Mouse (Mus musculus) granulocyte monocyte progenitor cell, adult 5-6 weeks (primary cell): ENCODE results near the gene 6330409D20Rik. TPM values are rescaled to one million over a fixed set of nuclear protein-coding genes. Genes with fewer than 3 reads are reported as not detected.
A peak's percentile ranks its signal among the peaks of the same experiment; 100 is the strongest.

ENCODE experiments used
- ATAC-seq: replicated peaks from 2 replicates; pipeline ENCODE4 v1.8.0; 2016; ENCODE audit warnings: mild to moderate bottlenecking, moderate TSS enrichment, inconsistent platforms; ENCODE audit not compliant: poor library complexity, severe bottlenecking
- total RNA-seq, 2 experiments: library from RNA; stranded (forward) in 1 of 2; stranded (reverse) in 1 of 2; fragments of 200-712, 200-1000 nt in 1 of 2; fragments of >200 nt in 1 of 2; fragmentation: Nextera tagmentation in 1 of 2; gene quantifications; 2 replicates each; pipeline ENCODE4 v1.2.3; 2014 to 2017

6330409D20Rik gene
- total RNA-seq, 2 experiments from 2014 or later = not detected

- ATAC-seq = peak; percentile 99
Measured at GRCm38 (mm10) chr2:32727435-32727834, 13.4 kb downstream of the 6330409D20Rik start.

GRCm38 (mm10) chr2:32724832-32725790 lies 15.7 kb downstream of the 6330409D20Rik start:
- ATAC-seq = no peak

- no peak for ATAC-seq
Measured at GRCm38 (mm10) chr2:32724149-32724548, 16.7 kb downstream of the 6330409D20Rik start.

GRCm38 (mm10) chr2:32722581-32722980 lies 18.2 kb downstream of the 6330409D20Rik start:
- no peak for ATAC-seq

GRCm38 (mm10) chr2:32722046-32722445 lies 18.8 kb downstream of the 6330409D20Rik start:
- ATAC-seq = peak; percentile 32

GRCm38 (mm10) chr2:32720681-32721229 lies 20.1 kb downstream of the 6330409D20Rik start, which contains the start of gene Sh2d3c:
Gene Sh2d3c, plus strand, starts transcription at chr2:32721055.
- ATAC-seq = peak; percentile 65

GRCm38 (mm10) chr2:32720053-32720452 lies 20.8 kb downstream of the 6330409D20Rik start:
- no peak for ATAC-seq

- ATAC-seq = no peak
Measured at GRCm38 (mm10) chr2:32718761-32719160, 22.1 kb downstream of the 6330409D20Rik start.

- peak; percentile 54 for ATAC-seq
Measured at GRCm38 (mm10) chr2:32714987-32715425, 25.8 kb downstream of the 6330409D20Rik start.

- no peak for ATAC-seq
Measured at GRCm38 (mm10) chr2:32714117-32714986, 26.5 kb downstream of the 6330409D20Rik start.

- ATAC-seq = peak; percentile 26
Measured at GRCm38 (mm10) chr2:32712934-32713817, 27.6 kb downstream of the 6330409D20Rik start, which contains the start of gene Cdk9. Gene Cdk9, minus strand, starts transcription at chr2:32713076.

- ATAC-seq = peak; percentile 29
Measured at GRCm38 (mm10) chr2:32712586-32712933, 28.3 kb downstream of the 6330409D20Rik start.

GRCm38 (mm10) chr2:32712108-32712551 lies 28.7 kb downstream of the 6330409D20Rik start:
- ATAC-seq = peak; percentile 12; the same call in 1 of the 2 replicates

- ATAC-seq = no peak
Measured at GRCm38 (mm10) chr2:32711301-32712056, 29.3 kb downstream of the 6330409D20Rik start.

- ATAC-seq = peak; percentile 19; the same call in 1 of the 2 replicates
Measured at GRCm38 (mm10) chr2:32710425-32710824, 30.4 kb downstream of the 6330409D20Rik start.

GRCm38 (mm10) chr2:32709521-32710137 lies 31.2 kb downstream of the 6330409D20Rik start:
- ATAC-seq = no peak

- peak; percentile 35 for ATAC-seq
Measured at GRCm38 (mm10) chr2:32708643-32709042, 32.2 kb downstream of the 6330409D20Rik start.

- no peak for ATAC-seq
Measured at GRCm38 (mm10) chr2:32706971-32707370, 33.8 kb downstream of the 6330409D20Rik start.
